Mouse (Mus musculus) neutrophil, adult 59 days (primary cell): ENCODE data around the gene Tent5c. TPM values are rescaled to one million over a fixed set of nuclear protein-coding genes. Genes with fewer than 3 reads are reported as not detected.

Source experiments
- total RNA-seq, 2 experiments: library from RNA; stranded (reverse); gene quantifications; 1 replicate in 1 of 2; 2 replicates in 1 of 2; pipeline ENCODE4 v1.2.4; 2023

The Tent5c gene
- 10 to 100 TPM; 11.6 to 18.0 TPM for total RNA-seq

GRCm38 (mm10) chr3:100489133-100490009, at the start of gene Tent5c:
TSS of gene Tent5c (minus strand) at chr3:100489324.

Other genes with a start within 250 kb of the Tent5c start
- 10 to 100 TPM; 43.1 to 43.7 TPM for gene Man1a2, start 196.2 kb upstream of the Tent5c start, total RNA-seq